Mouse (Mus musculus): ENCODE results near the gene AW549877.

- TF ChIP-seq POLR2A (IDR thresholded peaks at IDR 0.05; ENCODE audit: extremely low read depth, insufficient read depth, low read length) (no peak), CTCF (IDR thresholded peaks at IDR 0.05; ENCODE audit: low read depth, low read length) (peak; percentile 19; the same call in 1 of the 2 replicates)
Observed at GRCm38 (mm10) chr15:3938132-3938531, 57.4 kb downstream of the AW549877 start.
